Mouse (Mus musculus): ENCODE data around the gene Slc25a39. TPM values are rescaled to one million over a fixed set of nuclear protein-coding genes. Genes with fewer than 3 reads are reported as not detected.

Slc25a39 gene
- polyA plus RNA-seq, 1 experiment from 2014 or later: 168 TPM

- Histone ChIP-seq H3K27ac (replicated peaks; ENCODE audit: low read depth, low read length) (peak overlapping the region; percentile 63), H3K36me3 (replicated peaks; ENCODE audit: control insufficient read depth, insufficient read depth, low read depth, low read length) (peaks cover 9% of the 10 kb centered on the region), H3K4me2 (ENCODE audit: low read depth, low read length) (peak overlapping the region; percentile 75), H3K9me3 (replicated peaks; ENCODE audit: control insufficient read depth, low read length) (no peaks in the 10 kb centered on the region), H3K4me3 (ENCODE audit: low read depth, low read length) (peak overlapping the region; percentile 82), H3K27me3 (ENCODE audit: control insufficient read depth, insufficient read depth, low read length) (no peaks in the 10 kb centered on the region), H3K9ac (replicated peaks; ENCODE audit: low read length) (peak overlapping the region; percentile 90), H3K4me1 (ENCODE audit: control insufficient read depth, insufficient read depth, low read length) (0 out of 2 replicates have a peak, but pooled peaks cover 5% of the 10 kb centered on the region)
- ATAC-seq (replicated peaks; ENCODE audit: insufficient number of reproducible peaks, low FRiP score, low TSS enrichment, low read depth) (peak; percentile 60), DNase-seq (ENCODE audit: low spot score) (peak; percentile 94)
- under 1% methylated on average over 77 of the region's 85 CpGs for WGBS
Measured at GRCm38 (mm10) chr11:102406900-102407833, 579 bp downstream of the Slc25a39 start.

- no peaks in the 10 kb centered on the region for H3K9me3 ChIP-seq (replicated peaks; ENCODE audit: control insufficient read depth, low read length)
- no peak for DNase-seq (ENCODE audit: low spot score)
- H3K36me3 ChIP-seq (replicated peaks; ENCODE audit: control insufficient read depth, insufficient read depth, low read depth, low read length): peaks cover 9% of the 10 kb centered on the region
- ATAC-seq (replicated peaks; ENCODE audit: insufficient number of reproducible peaks, low FRiP score, low TSS enrichment, low read depth): no peak
- H3K4me2 ChIP-seq (ENCODE audit: low read depth, low read length): peak overlapping the region; percentile 75
- H3K27me3 ChIP-seq (ENCODE audit: control insufficient read depth, insufficient read depth, low read length): no peaks in the 10 kb centered on the region
- peak overlapping the region; percentile 90 for H3K9ac ChIP-seq (replicated peaks; ENCODE audit: low read length)
- 0 out of 2 replicates have a peak, but pooled peaks cover 5% of the 10 kb centered on the region for H3K4me1 ChIP-seq (ENCODE audit: control insufficient read depth, insufficient read depth, low read length)
- H3K4me3 ChIP-seq (ENCODE audit: low read depth, low read length): peak overlapping the region; percentile 82
- WGBS: 0% methylated on average over 3 of the region's 3 CpGs
- H3K27ac ChIP-seq (replicated peaks; ENCODE audit: low read depth, low read length): no peak overlapping the region; the same call in 1 of the 2 replicates
Measured at GRCm38 (mm10) chr11:102406401-102406800, 1.3 kb downstream of the Slc25a39 start.

- peak overlapping the region; percentile 75; the same call in 1 of the 2 replicates for H3K4me2 ChIP-seq (ENCODE audit: low read depth, low read length)
- H3K4me3 ChIP-seq (ENCODE audit: low read depth, low read length): no peak overlapping the region
- 0 out of 2 replicates have a peak, but pooled peaks cover 5% of the 10 kb centered on the region for H3K4me1 ChIP-seq (ENCODE audit: control insufficient read depth, insufficient read depth, low read length)
- DNase-seq (ENCODE audit: low spot score) (no peak), ATAC-seq (replicated peaks; ENCODE audit: insufficient number of reproducible peaks, low FRiP score, low TSS enrichment, low read depth) (no peak)
- no peak overlapping the region for H3K27ac ChIP-seq (replicated peaks; ENCODE audit: low read depth, low read length)
- no peaks in the 10 kb centered on the region for H3K27me3 ChIP-seq (ENCODE audit: control insufficient read depth, insufficient read depth, low read length)
- WGBS: 81% methylated on average over 11 of the region's 11 CpGs
- H3K9ac ChIP-seq (replicated peaks; ENCODE audit: low read length): no peak overlapping the region; the same call in 1 of the 2 replicates
- peaks cover 9% of the 10 kb centered on the region for H3K36me3 ChIP-seq (replicated peaks; ENCODE audit: control insufficient read depth, insufficient read depth, low read depth, low read length)
- no peaks in the 10 kb centered on the region for H3K9me3 ChIP-seq (replicated peaks; ENCODE audit: control insufficient read depth, low read length)
Measured at GRCm38 (mm10) chr11:102405544-102406285, 2.0 kb downstream of the Slc25a39 start.

GRCm38 (mm10) chr11:102404161-102405010 lies 3.4 kb downstream of the Slc25a39 start:
- Histone ChIP-seq H3K36me3 (replicated peaks; ENCODE audit: control insufficient read depth, insufficient read depth, low read depth, low read length) (peaks cover 9% of the 10 kb centered on the region), H3K4me3 (ENCODE audit: low read depth, low read length) (no peak overlapping the region), H3K9me3 (replicated peaks; ENCODE audit: control insufficient read depth, low read length) (no peaks in the 10 kb centered on the region), H3K9ac (replicated peaks; ENCODE audit: low read length) (no peak overlapping the region), H3K27ac (replicated peaks; ENCODE audit: low read depth, low read length) (no peak overlapping the region), H3K27me3 (ENCODE audit: control insufficient read depth, insufficient read depth, low read length) (peaks cover 12% of the 10 kb centered on the region), H3K4me1 (ENCODE audit: control insufficient read depth, insufficient read depth, low read length) (peaks cover 9% of the 10 kb centered on the region), H3K4me2 (ENCODE audit: low read depth, low read length) (no peak overlapping the region)
- no peak for DNase-seq (ENCODE audit: low spot score)
- WGBS: 74% methylated on average over 18 of the region's 18 CpGs
- no peak for ATAC-seq (replicated peaks; ENCODE audit: insufficient number of reproducible peaks, low FRiP score, low TSS enrichment, low read depth)

GRCm38 (mm10) chr11:102403657-102404056 lies 4.1 kb downstream of the Slc25a39 start:
- Histone ChIP-seq H3K4me3 (ENCODE audit: low read depth, low read length) (no peak overlapping the region), H3K9ac (replicated peaks; ENCODE audit: low read length) (no peak overlapping the region), H3K4me2 (ENCODE audit: low read depth, low read length) (no peak overlapping the region), H3K4me1 (ENCODE audit: control insufficient read depth, insufficient read depth, low read length) (peaks cover 9% of the 10 kb centered on the region), H3K36me3 (replicated peaks; ENCODE audit: control insufficient read depth, insufficient read depth, low read depth, low read length) (peaks cover 9% of the 10 kb centered on the region), H3K27ac (replicated peaks; ENCODE audit: low read depth, low read length) (no peak overlapping the region), H3K9me3 (replicated peaks; ENCODE audit: control insufficient read depth, low read length) (no peaks in the 10 kb centered on the region), H3K27me3 (ENCODE audit: control insufficient read depth, insufficient read depth, low read length) (peaks cover 16% of the 10 kb centered on the region)
- DNase-seq (ENCODE audit: low spot score) (no peak), ATAC-seq (replicated peaks; ENCODE audit: insufficient number of reproducible peaks, low FRiP score, low TSS enrichment, low read depth) (no peak)
- 93% methylated on average over 11 of the region's 11 CpGs for WGBS

- H3K4me1 ChIP-seq (ENCODE audit: control insufficient read depth, insufficient read depth, low read length): peaks cover 9% of the 10 kb centered on the region
- WGBS: 55% methylated on average over 12 of the region's 12 CpGs
Measured at GRCm38 (mm10) chr11:102401898-102402500, 5.7 kb downstream of the Slc25a39 start.

GRCm38 (mm10) chr11:102400513-102401084 lies 7.1 kb downstream of the Slc25a39 start:
- H3K9ac ChIP-seq (replicated peaks; ENCODE audit: low read length): no peak overlapping the region
- H3K36me3 ChIP-seq (replicated peaks; ENCODE audit: control insufficient read depth, insufficient read depth, low read depth, low read length): peaks cover 9% of the 10 kb centered on the region
- no peak for DNase-seq (ENCODE audit: low spot score)
- no peak overlapping the region for H3K4me3 ChIP-seq (ENCODE audit: low read depth, low read length)
- H3K4me1 ChIP-seq (ENCODE audit: control insufficient read depth, insufficient read depth, low read length): peaks cover 6% of the 10 kb centered on the region
- no peak overlapping the region for H3K27ac ChIP-seq (replicated peaks; ENCODE audit: low read depth, low read length)
- ATAC-seq (replicated peaks; ENCODE audit: insufficient number of reproducible peaks, low FRiP score, low TSS enrichment, low read depth): no peak
- H3K9me3 ChIP-seq (replicated peaks; ENCODE audit: control insufficient read depth, low read length): no peaks in the 10 kb centered on the region
- WGBS: 17% methylated on average over 12 of the region's 12 CpGs
- no peak overlapping the region for H3K4me2 ChIP-seq (ENCODE audit: low read depth, low read length)
- H3K27me3 ChIP-seq (ENCODE audit: control insufficient read depth, insufficient read depth, low read length): peaks cover 21% of the 10 kb centered on the region

More at GRCm38 (mm10) chr11:102401898-102402500, 5.7 kb downstream of the Slc25a39 start:
- no peak overlapping the region for H3K9ac ChIP-seq (replicated peaks; ENCODE audit: low read length)
- ATAC-seq (replicated peaks; ENCODE audit: insufficient number of reproducible peaks, low FRiP score, low TSS enrichment, low read depth) (no peak), DNase-seq (ENCODE audit: low spot score) (no peak)
- no peaks in the 10 kb centered on the region for H3K9me3 ChIP-seq (replicated peaks; ENCODE audit: control insufficient read depth, low read length)
- peaks cover 9% of the 10 kb centered on the region for H3K36me3 ChIP-seq (replicated peaks; ENCODE audit: control insufficient read depth, insufficient read depth, low read depth, low read length)
- peaks cover 21% of the 10 kb centered on the region for H3K27me3 ChIP-seq (ENCODE audit: control insufficient read depth, insufficient read depth, low read length)
- H3K4me3 ChIP-seq (ENCODE audit: low read depth, low read length): no peak overlapping the region
- H3K27ac ChIP-seq (replicated peaks; ENCODE audit: low read depth, low read length): no peak overlapping the region
- H3K4me2 ChIP-seq (ENCODE audit: low read depth, low read length): no peak overlapping the region

Measured in embryonic facial prominence, embryonic 11.5 days (tissue).